Mouse (Mus musculus): ENCODE results near the gene Mtmr3.

DNA sequence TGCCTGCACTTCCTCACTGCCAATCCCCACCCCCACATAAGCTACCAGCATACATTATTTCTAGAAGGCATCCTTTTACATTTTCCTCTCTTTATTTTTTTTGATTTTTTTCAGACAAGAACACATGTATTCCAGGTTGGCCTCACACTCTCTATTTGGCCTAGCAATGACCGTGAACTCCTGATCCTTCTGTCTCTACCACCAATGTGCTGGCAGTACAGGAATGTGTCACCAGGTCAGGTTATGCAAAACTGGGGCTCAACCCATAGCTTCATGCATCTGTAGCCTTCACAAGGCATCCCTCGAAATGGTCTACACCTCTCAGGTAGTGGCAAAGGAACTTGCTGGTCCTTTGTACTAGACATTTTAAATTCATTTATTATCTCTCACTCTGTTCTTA lies 105.9 kb downstream of the Mtmr3 start:
- no peak for TF ChIP-seq ZC3H11A (IDR thresholded peaks at IDR 0.05; ENCODE audit: borderline replicate concordance, low read depth, low read length)
- TF ChIP-seq ZNF384 (IDR thresholded peaks at IDR 0.05; ENCODE audit: low read depth, low read length): no peak
- TF ChIP-seq MAFK (IDR thresholded peaks at IDR 0.05; ENCODE audit: insufficient read depth, low read depth, low read length): no peak
- TF ChIP-seq HCFC1 (IDR thresholded peaks at IDR 0.05; ENCODE audit: borderline replicate concordance, insufficient read depth, low read length): no peak
- no peak for TF ChIP-seq CHD2 (IDR thresholded peaks at IDR 0.05; ENCODE audit: low read depth, low read length)

Data from ES-E14 (cell line).